Mouse (Mus musculus) neural tube, embryonic 15.5 days (tissue): ENCODE data around the gene Papolg. TPM values are rescaled to one million over a fixed set of nuclear protein-coding genes. Genes with fewer than 3 reads are reported as not detected.

ENCODE experiments used
- ATAC-seq: fragments of 200-750 bp; cut with Nextera tagmentation; 2 replicates; pipeline ENCODE4 v1.8.0; 2017; ENCODE audit warnings: mild to moderate bottlenecking, moderate TSS enrichment, moderate library complexity; ENCODE audit not compliant: low FRiP score
- H3K27ac ChIP-seq: fragments of 300-500 bp; sonication (generic); replicated peaks from 2 replicates; pipeline ENCODE4 v1.5.1; 2015; ENCODE audit warnings: mild to moderate bottlenecking, inconsistent platforms
- H3K27me3 ChIP-seq: fragments of 300-500 bp; sonication (generic); replicated peaks from 2 replicates; pipeline ENCODE4 v1.6.1; 2015; ENCODE audit warnings: inconsistent platforms
- H3K36me3 ChIP-seq: fragments of 300-500 bp; sonication (generic); 2 replicates; pipeline ENCODE4 v1.6.1; 2015; ENCODE audit warnings: inconsistent platforms
- H3K4me1 ChIP-seq: fragments of 300-500 bp; sonication (generic); 2 replicates; pipeline ENCODE4 v1.6.1; 2015; ENCODE audit warnings: inconsistent platforms
- H3K4me2 ChIP-seq: fragments of 300-500 bp; sonication (generic); 2 replicates; pipeline ENCODE4 v1.6.1; 2015; ENCODE audit warnings: inconsistent platforms, mild to moderate bottlenecking, moderate library complexity
- H3K4me3 ChIP-seq: fragments of 300-500 bp; sonication (generic); replicated peaks from 2 replicates; pipeline ENCODE4 v1.5.1; 2015; ENCODE audit warnings: mild to moderate bottlenecking, inconsistent platforms
- H3K9ac ChIP-seq: fragments of 300-500 bp; sonication (generic); replicated peaks from 2 replicates; pipeline ENCODE4 v1.6.1; 2015; ENCODE audit warnings: mild to moderate bottlenecking, inconsistent platforms
- H3K9me3 ChIP-seq: fragments of 300-500 bp; sonication (generic); replicated peaks from 2 replicates; pipeline ENCODE4 v1.6.1; 2016; ENCODE audit warnings: inconsistent platforms
- WGBS: fragments of 180-500 bp; shearing (Covaris S2); methylation state at CpG from one replicate; pipeline ENCODE4 v1.1.7; 2015; ENCODE audit warnings: mixed read lengths; 5-methylcytosine and 5-hydroxymethylcytosine counted together
- polyA plus RNA-seq: library from polyadenylated mRNA; unstranded; fragments of >200 nt; fragmentation: Nextera tagmentation; extraction: Ambion mirVana; gene quantifications from 2 replicates; pipeline ENCODE4 v1.2.1, GENCODE M21; 2015

The Papolg gene
- polyA plus RNA-seq, 1 experiment from 2014 or later: 17.3 TPM

DNA sequence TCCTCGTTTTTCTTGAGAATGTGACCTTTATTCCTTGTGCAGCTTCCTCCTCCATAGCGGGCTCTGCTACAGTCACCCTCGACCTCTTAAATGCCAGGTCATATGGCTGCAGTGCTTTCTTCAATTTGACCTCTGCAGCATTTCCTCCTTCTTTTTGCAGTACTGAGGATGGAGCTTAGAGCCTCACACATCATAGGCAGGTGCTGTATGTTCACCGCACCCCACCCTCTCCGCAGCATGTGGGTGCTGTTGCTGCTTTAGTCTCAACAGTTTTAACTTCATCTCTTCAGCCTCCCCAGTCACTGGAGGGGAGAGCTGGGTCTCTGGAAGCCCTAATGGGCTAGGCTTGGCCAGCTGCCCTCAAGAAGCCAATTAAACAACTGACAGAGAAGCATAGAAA is 41.7 kb downstream of the Papolg start:
- no peak overlapping the region for H3K27ac ChIP-seq
- H3K36me3 ChIP-seq: peaks cover 20% of the 10 kb centered on the region
- WGBS: 82% methylated on average over 5 of the region's 5 CpGs
- no peaks in the 10 kb centered on the region for H3K9me3 ChIP-seq
- no peak overlapping the region for H3K4me2 ChIP-seq
- no peaks in the 10 kb centered on the region for H3K27me3 ChIP-seq
- no peak for ATAC-seq
- H3K4me1 ChIP-seq: no peaks in the 10 kb centered on the region
- H3K4me3 ChIP-seq: no peak overlapping the region
- H3K9ac ChIP-seq: no peak overlapping the region

GRCm38 (mm10) chr11:23846016-23846815 is 48.8 kb downstream of the Papolg start:
- no peak for ATAC-seq
- no peak overlapping the region for H3K4me2 ChIP-seq
- no peaks in the 10 kb centered on the region for H3K9me3 ChIP-seq
- H3K36me3 ChIP-seq: no peaks in the 10 kb centered on the region
- 79% methylated on average over 22 of the region's 22 CpGs for WGBS
- no peak overlapping the region for H3K9ac ChIP-seq
- no peaks in the 10 kb centered on the region for H3K27me3 ChIP-seq
- no peak overlapping the region for H3K4me3 ChIP-seq
- no peaks in the 10 kb centered on the region for H3K4me1 ChIP-seq
- H3K27ac ChIP-seq: no peak overlapping the region

DNA sequence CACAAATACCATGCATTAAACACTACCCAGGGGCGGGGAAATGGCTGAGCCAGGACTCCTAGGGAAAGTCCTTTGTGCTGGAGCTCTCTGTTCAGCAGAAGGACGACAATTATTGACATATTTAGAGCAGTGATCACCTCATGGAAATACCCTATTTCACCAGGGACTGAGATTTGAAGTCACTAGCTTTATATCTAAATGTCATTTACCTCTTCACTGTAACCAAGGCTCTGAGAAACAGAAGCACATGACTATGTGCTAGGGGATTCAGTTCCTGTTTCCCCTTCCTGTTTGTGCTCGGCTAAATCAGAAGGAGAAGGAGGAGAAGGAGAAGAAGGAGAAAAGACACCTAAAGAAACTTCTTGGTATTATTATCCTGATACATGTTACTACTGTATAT is 71.8 kb downstream of the Papolg start:
- no peak for ATAC-seq

DNA sequence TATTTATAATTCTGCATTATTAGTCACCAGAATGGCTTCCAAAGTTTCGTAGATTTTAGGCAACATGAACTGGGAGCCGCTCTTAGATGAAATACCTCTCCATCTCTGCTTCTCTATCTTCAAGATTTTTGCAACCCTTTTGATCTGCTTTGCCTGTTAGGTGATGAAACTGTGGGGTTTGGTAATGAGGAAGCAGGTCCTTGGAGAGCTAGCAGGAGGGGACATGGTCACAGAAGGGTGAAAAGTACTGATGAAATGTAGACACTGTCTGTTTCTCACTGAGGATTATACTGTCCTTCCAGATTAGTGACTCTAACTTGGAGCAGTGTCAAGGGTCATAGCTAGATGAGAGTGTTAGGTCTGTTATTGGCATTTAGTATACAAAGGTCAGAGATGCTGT is 73.4 kb downstream of the Papolg start:
- no peak for ATAC-seq
- WGBS: 92% methylated on average over 2 of the region's 2 CpGs
- no peaks in the 10 kb centered on the region for H3K27me3 ChIP-seq

More for the DNA sequence above, 71.8 kb downstream of the Papolg start:
- Histone ChIP-seq H3K4me3 (no peak overlapping the region), H3K27ac (no peak overlapping the region), H3K27me3 (no peaks in the 10 kb centered on the region), H3K4me2 (no peak overlapping the region), H3K9ac (no peak overlapping the region), H3K4me1 (no peaks in the 10 kb centered on the region), H3K36me3 (no peaks in the 10 kb centered on the region), H3K9me3 (no peaks in the 10 kb centered on the region)
- 78% methylated on average over 3 of the region's 3 CpGs for WGBS

DNA sequence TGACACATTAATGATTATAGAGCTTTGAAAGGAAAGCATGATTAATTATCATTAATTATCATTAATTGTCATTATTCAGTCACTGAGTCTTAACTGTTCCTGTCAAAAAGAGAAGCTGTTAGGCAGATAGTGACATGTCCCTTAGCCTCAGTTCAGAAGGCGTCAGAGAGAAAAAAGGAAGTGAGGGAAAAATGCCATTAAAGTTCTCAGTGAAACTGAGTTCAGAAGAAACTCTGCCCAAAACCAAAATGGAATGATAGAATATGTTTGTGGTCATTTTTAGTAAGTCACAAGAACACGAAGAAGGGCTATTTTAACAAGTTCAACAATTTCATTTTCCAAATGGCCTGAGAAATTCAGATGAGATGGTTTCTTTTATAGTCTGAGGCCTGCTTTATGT is 74.1 kb downstream of the Papolg start:
- Histone ChIP-seq H3K4me1 (no peaks in the 10 kb centered on the region), H3K4me3 (no peak overlapping the region)

More for the DNA sequence above, 73.4 kb downstream of the Papolg start:
- H3K9me3 ChIP-seq: no peaks in the 10 kb centered on the region
- no peak overlapping the region for H3K27ac ChIP-seq
- no peak overlapping the region for H3K4me3 ChIP-seq
- no peak overlapping the region for H3K9ac ChIP-seq
- no peaks in the 10 kb centered on the region for H3K4me1 ChIP-seq
- no peak overlapping the region for H3K4me2 ChIP-seq
- no peaks in the 10 kb centered on the region for H3K36me3 ChIP-seq

GRCm38 (mm10) chr11:23818745-23819144 is 76.3 kb downstream of the Papolg start:
- H3K4me3 ChIP-seq: no peak overlapping the region
- no peaks in the 10 kb centered on the region for H3K36me3 ChIP-seq
- H3K27ac ChIP-seq: no peak overlapping the region
- no peaks in the 10 kb centered on the region for H3K27me3 ChIP-seq
- H3K9me3 ChIP-seq: no peaks in the 10 kb centered on the region
- H3K4me1 ChIP-seq: no peaks in the 10 kb centered on the region
- 81% methylated on average over 1 of the region's 1 CpGs for WGBS
- no peak for ATAC-seq
- no peak overlapping the region for H3K4me2 ChIP-seq
- no peak overlapping the region for H3K9ac ChIP-seq

More for the DNA sequence above, 74.1 kb downstream of the Papolg start:
- Histone ChIP-seq H3K4me2 (no peak overlapping the region), H3K9ac (no peak overlapping the region), H3K36me3 (no peaks in the 10 kb centered on the region), H3K27ac (no peak overlapping the region), H3K9me3 (no peaks in the 10 kb centered on the region), H3K27me3 (no peaks in the 10 kb centered on the region)
- ATAC-seq: no peak
- 78% methylated on average over 2 of the region's 2 CpGs for WGBS

Other genes with a start within 250 kb of the Papolg start
- gene Pus10, start 229.6 kb downstream of the Papolg start, polyA plus RNA-seq: 11.3 and 14.9 TPM in 2 replicates
- 32.9 and 34.5 TPM in 2 replicates for gene Pex13, start 229.3 kb downstream of the Papolg start, polyA plus RNA-seq
- gene Rel, start 124.3 kb downstream of the Papolg start, polyA plus RNA-seq: 0.55 and 0.93 TPM in 2 replicates
- not detected in 2 replicates for gene A830031A19Rik, start 179.8 kb upstream of the Papolg start, polyA plus RNA-seq
- 85.1 and 102 TPM in 2 replicates for gene Bcl11a, start 182.8 kb upstream of the Papolg start, polyA plus RNA-seq